Mouse (Mus musculus) myocyte (in vitro differentiated cells): ENCODE data around the gene Mrpl48.

Source experiments
- E2F4 ChIP-seq: IDR thresholded peaks from one replicate; pipeline ENCODE4 v1.6.1; 2011; ENCODE audit warnings: mild to moderate bottlenecking, control low read depth, moderate library complexity; ENCODE audit not compliant: insufficient read depth
- POLR2A ChIP-seq: IDR thresholded peaks from one replicate; pipeline ENCODE4 v1.6.1; 2011; ENCODE audit warnings: low read depth, mild to moderate bottlenecking, control low read depth, moderate library complexity; ENCODE audit not compliant: insufficient read length
- TCF12 ChIP-seq: IDR thresholded peaks from one replicate; pipeline ENCODE4 v1.6.1; 2011; ENCODE audit warnings: mild to moderate bottlenecking, control low read depth; ENCODE audit not compliant: poor library complexity, insufficient read depth, severe bottlenecking
- USF1 ChIP-seq: IDR thresholded peaks from one replicate; pipeline ENCODE4 v1.6.1; 2011; ENCODE audit warnings: low read depth, mild to moderate bottlenecking, control low read depth, moderate library complexity

DNA sequence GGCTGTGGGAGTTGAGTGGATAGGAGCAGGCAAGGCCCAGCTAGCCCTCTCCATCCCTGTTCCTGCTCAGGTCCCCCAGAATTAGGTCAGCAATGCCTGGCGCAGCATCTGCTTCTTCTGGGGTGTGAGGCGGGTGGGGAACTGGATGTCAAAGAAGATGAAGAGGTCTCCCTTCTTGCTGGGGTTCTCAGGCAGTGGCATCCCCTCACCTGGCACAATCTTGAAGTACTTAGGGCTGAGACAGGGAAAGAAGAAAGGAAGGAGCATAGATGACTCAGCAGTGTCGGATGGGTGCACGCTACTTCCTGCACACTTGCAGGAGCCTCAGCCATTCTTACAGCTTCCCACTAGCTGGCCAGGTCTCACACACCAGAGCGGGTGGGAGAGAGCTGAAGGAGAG is 105.0 kb downstream of the Mrpl48 start:
- TF ChIP-seq POLR2A (no peak), E2F4 (no peak), USF1 (no peak), TCF12 (no peak)
